Mouse (Mus musculus): ENCODE data around the gene Gm12185.
"Not testable (repeated sequence)": the region's sequence is repeated elsewhere in the genome, so short reads cannot be mapped to it uniquely, and the experiment has no call there.

Gm12185 gene

GRCm38 (mm10) chr11:48913611-48914010 is 78.4 kb downstream of the Gm12185 start:
- no peak for DNase-seq

- no peak for DNase-seq
Observed at GRCm38 (mm10) chr11:48908459-48908858, 83.6 kb downstream of the Gm12185 start.

- DNase-seq = no peak
Observed at GRCm38 (mm10) chr11:48902021-48902420, 90.0 kb downstream of the Gm12185 start, which contains the start of gene Gm5431. Gene Gm5431 (minus strand): TSS chr11:48902214.

- DNase-seq = not testable (repeated sequence)
Observed at GRCm38 (mm10) chr11:48901567-48901930, 90.5 kb downstream of the Gm12185 start.

- DNase-seq = not testable (repeated sequence)
Observed at GRCm38 (mm10) chr11:48900654-48901566, 91.1 kb downstream of the Gm12185 start.

- DNase-seq = no peak
Observed at GRCm38 (mm10) chr11:48898812-48899431, 93.1 kb downstream of the Gm12185 start.

GRCm38 (mm10) chr11:48876680-48877079 is 115.3 kb downstream of the Gm12185 start:
- DNase-seq = no peak

GRCm38 (mm10) chr11:48875343-48875837 is 116.6 kb downstream of the Gm12185 start:
- not testable (repeated sequence) for DNase-seq

GRCm38 (mm10) chr11:48874465-48874864 is 117.6 kb downstream of the Gm12185 start:
- peak; percentile 38 for DNase-seq

- peak; percentile 23 for DNase-seq
Observed at GRCm38 (mm10) chr11:48873591-48874290, 118.3 kb downstream of the Gm12185 start.

- DNase-seq = no peak
Observed at GRCm38 (mm10) chr11:48872695-48873300, 119.2 kb downstream of the Gm12185 start.

GRCm38 (mm10) chr11:48871817-48872541 is 120.0 kb downstream of the Gm12185 start:
- DNase-seq = peak; percentile 63

GRCm38 (mm10) chr11:48871201-48871772 is 120.7 kb downstream of the Gm12185 start, which contains the start of gene Irgm1:
Gene Irgm1 (minus strand): TSS chr11:48871683.
- DNase-seq = peak; percentile 81

- DNase-seq = no peak
Observed at GRCm38 (mm10) chr11:48870781-48871180, 121.2 kb downstream of the Gm12185 start.

GRCm38 (mm10) chr11:48869380-48870110 is 122.5 kb downstream of the Gm12185 start:
- peak; percentile 41 for DNase-seq

GRCm38 (mm10) chr11:48866481-48866880 is 125.5 kb downstream of the Gm12185 start:
- DNase-seq = no peak

GRCm38 (mm10) chr11:48863808-48864207 is 128.2 kb downstream of the Gm12185 start:
- no peak for DNase-seq

GRCm38 (mm10) chr11:48862784-48863319 is 129.2 kb downstream of the Gm12185 start:
- no peak for DNase-seq

- peak; percentile 39 for DNase-seq
Observed at GRCm38 (mm10) chr11:48859014-48859413, 133.0 kb downstream of the Gm12185 start.

Measured in kidney, adult 18-20 months (tissue).